Mouse (Mus musculus) neural tube, embryonic 13.5 days (tissue): ENCODE data around the gene Radil. TPM values are rescaled to one million over a fixed set of nuclear protein-coding genes. Genes with fewer than 3 reads are reported as not detected.

ENCODE experiments used
- ATAC-seq: fragments of 200-750 bp; cut with Nextera tagmentation; 2 replicates; pipeline ENCODE4 v1.8.0; 2017; ENCODE audit warnings: low read depth, mild to moderate bottlenecking, moderate TSS enrichment, moderate library complexity
- H3K27ac ChIP-seq: fragments of 300-500 bp; sonication (generic); replicated peaks from 2 replicates; pipeline ENCODE4 v1.5.1; 2015; ENCODE audit warnings: moderate library complexity, mild to moderate bottlenecking, inconsistent platforms
- H3K27me3 ChIP-seq: fragments of 300-500 bp; sonication (generic); 2 replicates; pipeline ENCODE4 v1.6.1; 2015; ENCODE audit warnings: mild to moderate bottlenecking, inconsistent platforms
- H3K36me3 ChIP-seq: fragments of 300-500 bp; sonication (generic); 2 replicates; pipeline ENCODE4 v1.6.1; 2015; ENCODE audit warnings: mild to moderate bottlenecking, inconsistent platforms
- H3K4me1 ChIP-seq: fragments of 300-500 bp; sonication (generic); replicated peaks from 2 replicates; pipeline ENCODE4 v1.6.1; 2015; ENCODE audit warnings: inconsistent platforms
- H3K4me2 ChIP-seq: fragments of 300-500 bp; sonication (generic); 2 replicates; pipeline ENCODE4 v1.6.1; 2015; ENCODE audit warnings: inconsistent platforms, mild to moderate bottlenecking, moderate library complexity
- H3K4me3 ChIP-seq: fragments of 300-500 bp; sonication (generic); 2 replicates; pipeline ENCODE4 v1.5.1; 2015; ENCODE audit warnings: mild to moderate bottlenecking, inconsistent platforms
- H3K9ac ChIP-seq: fragments of 300-500 bp; sonication (generic); 2 replicates; pipeline ENCODE4 v1.6.1; 2015; ENCODE audit warnings: moderate library complexity, mild to moderate bottlenecking, inconsistent platforms
- H3K9me3 ChIP-seq: fragments of 300-500 bp; sonication (generic); 2 replicates; pipeline ENCODE4 v1.6.1; 2016; ENCODE audit warnings: inconsistent platforms
- WGBS: fragments of 180-500 bp; shearing (Covaris S2); methylation state at CpG from one replicate; pipeline ENCODE4 v1.1.7; 2015; 5-methylcytosine and 5-hydroxymethylcytosine counted together
- polyA plus RNA-seq: library from polyadenylated mRNA; unstranded; fragments of >200 nt; fragmentation: Nextera tagmentation; extraction: Ambion mirVana; gene quantifications from 2 replicates; pipeline ENCODE4 v1.2.1, GENCODE M21; 2015

The Radil gene
- polyA plus RNA-seq, 1 experiment from 2014 or later = 11.8 TPM

GRCm38 (mm10) chr5:142440451-142441147, 110.3 kb downstream of the Radil start:
- Histone ChIP-seq H3K9me3 (no peaks in the 10 kb centered on the region), H3K27ac (peak overlapping the region; percentile 87)

GRCm38 (mm10) chr5:142439911-142440432, 110.9 kb downstream of the Radil start:
- Histone ChIP-seq H3K9ac (peak overlapping the region; percentile 27), H3K9me3 (no peaks in the 10 kb centered on the region), H3K27ac (peak overlapping the region; percentile 87), H3K27me3 (no peaks in the 10 kb centered on the region), H3K4me3 (peak overlapping the region; percentile 20), H3K4me1 (peaks cover 64% of the 10 kb centered on the region), H3K4me2 (peak overlapping the region; percentile 49), H3K36me3 (peaks cover 28% of the 10 kb centered on the region)
- 3% methylated on average over 12 of the region's 12 CpGs for WGBS
- ATAC-seq = peak; percentile 68

More at GRCm38 (mm10) chr5:142440451-142441147, 110.3 kb downstream of the Radil start:
- H3K4me2 ChIP-seq = peak overlapping the region; percentile 49
- H3K36me3 ChIP-seq = peaks cover 21% of the 10 kb centered on the region
- peak; percentile 90 for ATAC-seq
- H3K4me1 ChIP-seq = peaks cover 70% of the 10 kb centered on the region
- H3K9ac ChIP-seq = peak overlapping the region; percentile 27
- WGBS = under 1% methylated on average over 18 of the region's 19 CpGs
- no peaks in the 10 kb centered on the region for H3K27me3 ChIP-seq
- H3K4me3 ChIP-seq = peak overlapping the region; percentile 20

GRCm38 (mm10) chr5:142438380-142438938, 112.4 kb downstream of the Radil start:
- WGBS = 89% methylated on average over 16 of the region's 16 CpGs
- H3K4me3 ChIP-seq = no peak overlapping the region
- no peak for ATAC-seq
- peaks cover 30% of the 10 kb centered on the region for H3K36me3 ChIP-seq
- H3K27me3 ChIP-seq = no peaks in the 10 kb centered on the region
- H3K9me3 ChIP-seq = no peaks in the 10 kb centered on the region
- H3K27ac ChIP-seq = no peak overlapping the region
- H3K4me2 ChIP-seq = no peak overlapping the region
- H3K4me1 ChIP-seq = peaks cover 59% of the 10 kb centered on the region
- H3K9ac ChIP-seq = no peak overlapping the region

GRCm38 (mm10) chr5:142435736-142436135, 115.2 kb downstream of the Radil start:
- no peak for ATAC-seq
- H3K4me1 ChIP-seq = peaks cover 59% of the 10 kb centered on the region

More at GRCm38 (mm10) chr5:142435736-142436135, 115.2 kb downstream of the Radil start:
- H3K9me3 ChIP-seq = no peaks in the 10 kb centered on the region
- peaks cover 30% of the 10 kb centered on the region for H3K36me3 ChIP-seq
- H3K27me3 ChIP-seq = no peaks in the 10 kb centered on the region
- no peak overlapping the region for H3K9ac ChIP-seq
- H3K27ac ChIP-seq = no peak overlapping the region
- 97% methylated on average over 15 of the region's 15 CpGs for WGBS
- H3K4me3 ChIP-seq = no peak overlapping the region
- no peak overlapping the region for H3K4me2 ChIP-seq

Other genes with a start within 250 kb of the Radil start
- gene Foxk1, start 149.6 kb downstream of the Radil start, polyA plus RNA-seq = 5.6 and 7.2 TPM in 2 replicates
- 10.9 and 14.1 TPM in 2 replicates for gene Ap5z1, start 87.2 kb downstream of the Radil start, polyA plus RNA-seq
- gene Papolb, start 21.0 kb downstream of the Radil start, polyA plus RNA-seq = 0.14 and 0.25 TPM in 2 replicates
- gene Mmd2, start 57.7 kb upstream of the Radil start, polyA plus RNA-seq = 39.3 and 52.9 TPM in 2 replicates
- 43.3 and 48.3 TPM in 2 replicates for gene Wipi2, start 76.6 kb upstream of the Radil start, polyA plus RNA-seq
- gene Slc29a4, start 141.4 kb upstream of the Radil start, polyA plus RNA-seq = 79.8 and 82.1 TPM in 2 replicates